Mouse (Mus musculus) layer of hippocampus, postnatal 25 days (tissue): ENCODE results near the gene Cyp8b1. TPM values are rescaled to one million over a fixed set of nuclear protein-coding genes. Genes with fewer than 3 reads are reported as not detected.

Source experiments
- DNase-seq, 2 experiments: peaks; one replicate each; pipeline ENCODE4 v3.0.0; 2022; ENCODE audit warnings: mixed read lengths in 2 of 2, low spot score in 1 of 2; ENCODE audit errors: extremely low spot score in 1 of 2
- total RNA-seq, 2 experiments: library from RNA; stranded (reverse); gene quantifications; 2 replicates each; pipeline ENCODE4 v1.2.3; 2021

Gene Cyp8b1
- not detected for total RNA-seq

DNA sequence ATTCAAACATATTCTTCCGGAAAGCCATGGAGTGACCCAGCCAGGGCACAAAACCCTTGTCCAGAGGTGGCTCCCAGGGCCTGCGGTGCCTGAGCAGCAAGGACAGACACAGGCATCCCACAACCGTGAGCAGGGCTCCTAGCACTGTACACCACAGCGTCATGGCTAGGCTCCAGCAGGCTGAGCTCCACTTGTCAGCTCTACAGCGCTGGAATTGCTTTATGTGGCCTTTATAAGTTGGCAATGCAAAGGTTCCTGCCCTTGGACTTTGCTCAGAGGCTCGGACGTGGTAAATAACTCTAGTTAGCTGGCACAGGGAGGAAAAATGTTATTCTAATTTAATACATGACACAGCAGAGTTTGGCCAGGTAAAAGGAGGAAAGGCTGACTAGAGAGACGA lies at the start of gene Cyp8b1:
TSS of gene Cyp8b1 (minus strand) at position 204 of the 400 bp plus-strand sequence.
- DNase-seq: no peak

- no peak for DNase-seq
Measured at GRCm38 (mm10) chr9:121964941-121965340, 48.8 kb upstream of the Cyp8b1 start.

DNA sequence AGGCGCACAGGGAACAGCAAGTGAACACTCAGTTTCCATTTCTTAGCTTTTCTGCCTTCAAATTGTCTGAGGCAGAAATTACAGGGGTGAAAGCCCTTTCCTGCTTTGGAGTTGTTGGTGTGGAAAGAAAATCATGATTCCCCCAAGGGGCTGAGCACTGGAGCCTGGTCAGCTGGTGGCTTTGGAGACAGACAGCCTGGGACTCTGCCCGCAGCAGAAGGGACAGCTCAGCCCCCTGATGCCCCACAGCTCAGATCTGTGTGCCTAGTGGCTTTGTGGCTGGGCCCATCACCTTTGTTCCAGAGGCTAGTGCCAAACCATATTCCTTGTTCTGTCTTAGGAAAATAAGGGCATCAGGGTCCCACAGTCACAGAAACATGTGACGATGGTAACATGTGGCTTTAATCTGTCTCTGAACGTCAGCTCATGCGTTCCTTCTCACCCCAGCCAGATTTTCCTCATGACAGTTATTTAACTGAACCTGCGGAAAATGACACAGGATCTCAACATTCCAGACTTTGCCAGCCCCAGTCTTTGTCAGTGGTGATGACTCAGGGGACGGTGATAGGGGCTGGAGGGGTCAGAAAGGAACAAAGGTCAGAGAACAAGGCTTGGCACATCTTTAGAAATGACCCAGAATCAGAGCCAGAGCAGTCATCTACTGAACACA lies 44.0 kb upstream of the Cyp8b1 start:
- no peak for DNase-seq

DNA sequence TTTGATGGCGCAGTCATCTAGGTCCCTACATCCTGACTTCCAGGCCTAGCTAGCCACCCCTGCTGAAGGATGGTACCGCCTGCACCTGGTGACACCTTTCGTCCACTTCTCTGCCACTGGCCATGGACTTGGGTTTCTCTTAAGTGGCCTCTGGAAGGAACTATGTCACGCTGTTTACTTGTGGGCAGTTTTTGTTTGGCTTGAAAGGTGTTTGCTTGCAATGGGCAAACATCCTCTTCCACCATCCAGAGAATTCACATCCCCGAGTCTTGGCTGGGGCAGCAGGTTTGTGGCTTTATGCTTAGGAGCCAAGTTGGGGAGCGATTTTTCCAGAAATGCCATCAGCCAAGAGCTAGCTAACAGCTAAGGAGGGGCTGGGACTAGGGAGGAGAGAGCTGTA lies 36.5 kb upstream of the Cyp8b1 start:
- DNase-seq: no peak

DNA sequence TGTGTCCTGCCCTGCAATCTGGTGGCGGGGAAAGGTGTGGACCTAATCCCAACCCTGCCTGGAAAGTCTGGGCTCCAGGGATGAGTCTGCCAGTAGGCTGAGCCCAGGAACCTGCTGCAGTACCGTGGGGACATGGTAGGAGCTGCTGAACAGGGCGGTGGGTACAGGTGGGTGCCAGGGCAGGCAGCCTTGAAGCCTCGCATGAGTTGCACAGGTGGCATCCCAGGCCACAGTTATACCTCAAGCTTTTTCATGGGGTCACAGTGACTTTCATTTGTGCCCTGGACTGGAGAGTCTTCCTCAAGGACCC lies 35.0 kb upstream of the Cyp8b1 start:
- no peak for DNase-seq

DNA sequence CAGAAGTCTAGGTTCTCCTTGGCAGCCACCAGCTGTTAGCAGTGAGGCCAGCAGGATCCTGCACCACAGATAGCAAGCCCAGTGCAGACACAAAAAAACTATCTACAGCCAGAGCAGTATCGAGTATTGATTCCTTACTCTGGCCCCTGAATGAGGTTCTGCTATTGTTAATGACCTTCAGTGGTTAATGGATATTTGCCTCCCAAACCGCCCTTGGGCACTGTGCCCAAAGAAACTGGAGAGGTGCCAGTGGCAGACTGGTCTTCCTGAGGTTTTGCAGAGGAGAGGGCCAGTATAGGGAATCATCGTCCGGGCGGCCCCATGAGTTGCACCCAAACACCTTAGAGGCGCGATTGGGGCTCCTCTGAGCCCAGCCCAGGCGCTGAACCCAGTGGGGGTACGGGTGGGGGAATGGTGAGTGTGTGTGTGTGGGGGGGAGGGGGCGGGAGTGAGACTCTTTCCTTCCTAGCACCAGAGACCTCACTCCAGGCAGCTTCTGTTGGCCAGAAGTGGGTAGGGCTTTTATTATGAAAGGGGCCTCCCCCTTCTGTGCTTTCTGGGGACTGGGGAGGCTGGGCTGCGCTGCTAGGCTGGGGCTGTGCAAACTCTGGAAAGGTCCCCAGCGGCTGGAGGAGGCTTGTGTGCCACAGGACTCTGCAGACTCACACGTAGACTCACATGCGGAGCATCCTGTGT lies 34.5 kb upstream of the Cyp8b1 start, which contains the start of gene Fam198a:
TSS of gene Fam198a (plus strand) at position 571 of the 696 bp plus-strand sequence.
- DNase-seq: peak in 1 of 2 experiments; percentile 59

DNA sequence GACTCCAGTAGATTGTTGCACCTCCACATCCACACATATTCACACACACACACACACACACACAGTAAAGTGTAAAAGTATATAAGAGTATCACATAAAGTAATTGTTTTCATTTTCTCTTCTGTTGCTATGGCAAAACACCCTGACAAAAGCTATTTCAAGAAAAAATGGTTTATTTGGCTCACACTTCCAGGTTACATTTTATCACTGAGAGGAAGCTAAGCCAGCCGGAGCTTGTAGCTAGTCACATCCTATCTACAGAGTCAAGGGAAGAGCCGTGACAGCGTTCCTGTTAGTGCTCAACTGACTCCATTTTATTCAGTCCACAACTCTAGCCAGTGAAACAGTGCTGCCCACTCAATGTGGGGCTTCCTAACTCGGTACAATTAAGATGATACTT lies 32.3 kb upstream of the Cyp8b1 start:
- DNase-seq: no peak

DNA sequence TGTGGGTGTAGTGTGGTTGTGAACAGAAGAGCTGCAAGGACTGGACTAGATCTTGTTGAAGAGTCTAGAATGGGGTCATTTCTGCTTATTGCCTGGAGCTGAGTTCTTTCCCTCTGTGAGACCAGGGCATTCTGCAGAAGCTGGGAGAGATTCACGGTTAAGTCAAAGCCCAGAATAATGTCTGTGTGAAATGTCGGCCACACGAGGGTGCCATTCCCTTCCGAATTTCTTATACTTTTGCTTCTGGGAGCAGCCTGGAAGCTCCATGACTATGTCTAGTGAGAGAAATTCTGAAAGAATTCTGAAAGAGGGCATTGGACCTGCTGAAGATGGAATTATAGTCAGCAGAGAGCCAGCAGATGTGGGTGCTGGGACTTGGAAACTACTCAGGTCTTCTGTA lies 31.7 kb upstream of the Cyp8b1 start:
- DNase-seq: peak; percentile 46 to 79

DNA sequence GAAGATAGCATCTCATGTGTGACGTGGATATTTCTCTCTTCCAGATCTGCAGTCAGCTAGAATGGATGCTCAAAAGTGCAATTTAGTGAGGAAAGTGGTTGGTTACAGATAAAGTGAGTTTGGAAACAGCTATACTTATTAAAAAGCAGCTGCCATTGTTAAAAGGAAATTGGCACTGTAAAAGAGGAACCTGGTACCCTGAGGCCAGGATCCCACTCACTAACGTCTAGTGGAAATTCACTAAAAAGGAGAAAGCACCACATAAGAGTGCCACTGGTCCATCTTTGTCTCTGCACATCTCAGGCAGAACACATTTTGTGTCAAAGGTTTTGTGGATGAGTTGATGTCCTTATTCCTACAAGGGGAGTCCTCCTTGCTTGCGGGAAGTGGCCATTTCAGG lies 27.5 kb upstream of the Cyp8b1 start:
- DNase-seq: no peak

- DNase-seq: no peak
Measured at GRCm38 (mm10) chr9:121943005-121943404, 26.9 kb upstream of the Cyp8b1 start.

DNA sequence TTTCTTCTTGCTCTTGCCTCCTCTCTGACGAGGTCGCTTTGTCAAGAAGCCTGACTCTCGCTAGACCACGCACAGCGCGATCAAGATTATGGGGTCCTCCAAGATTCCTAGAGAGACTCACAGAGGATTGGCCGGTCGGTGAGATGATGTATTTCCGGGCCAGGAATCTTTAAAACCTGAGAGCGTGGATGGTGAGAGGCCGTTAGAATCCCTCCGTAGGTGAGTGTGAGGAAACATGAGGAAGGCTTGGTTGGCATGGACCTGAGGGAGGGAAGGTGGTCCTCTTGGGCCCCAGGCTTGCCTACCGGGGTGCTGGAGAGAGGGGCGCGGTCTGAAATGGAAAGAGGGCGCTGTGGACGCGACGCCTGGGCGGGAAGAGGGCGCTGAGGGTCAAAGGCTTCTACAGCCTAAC lies 21.8 kb upstream of the Cyp8b1 start:
- DNase-seq: no peak

- no peak for DNase-seq
Measured at GRCm38 (mm10) chr9:121937451-121937864, 21.4 kb upstream of the Cyp8b1 start.

DNA sequence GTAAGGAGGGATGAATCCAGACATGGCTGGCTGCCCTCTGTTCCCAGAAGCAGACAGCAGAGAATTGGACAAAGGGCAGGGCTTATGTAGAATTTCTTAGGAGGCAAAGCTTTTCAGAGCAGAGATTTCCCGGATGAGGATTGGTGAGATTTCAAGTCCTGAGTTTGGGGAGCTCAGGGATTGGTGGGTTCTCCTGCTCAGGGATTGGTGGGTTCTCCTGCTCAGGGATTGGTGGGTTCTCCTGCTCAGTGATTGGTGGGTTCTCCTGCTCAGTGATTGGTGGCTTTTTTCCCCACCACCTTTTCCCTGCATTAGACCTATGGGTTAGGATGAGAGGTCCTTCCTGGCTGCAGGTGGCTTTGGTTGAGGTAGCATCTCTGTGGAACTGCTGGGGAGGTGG lies 20.8 kb upstream of the Cyp8b1 start:
- DNase-seq: no peak

DNA sequence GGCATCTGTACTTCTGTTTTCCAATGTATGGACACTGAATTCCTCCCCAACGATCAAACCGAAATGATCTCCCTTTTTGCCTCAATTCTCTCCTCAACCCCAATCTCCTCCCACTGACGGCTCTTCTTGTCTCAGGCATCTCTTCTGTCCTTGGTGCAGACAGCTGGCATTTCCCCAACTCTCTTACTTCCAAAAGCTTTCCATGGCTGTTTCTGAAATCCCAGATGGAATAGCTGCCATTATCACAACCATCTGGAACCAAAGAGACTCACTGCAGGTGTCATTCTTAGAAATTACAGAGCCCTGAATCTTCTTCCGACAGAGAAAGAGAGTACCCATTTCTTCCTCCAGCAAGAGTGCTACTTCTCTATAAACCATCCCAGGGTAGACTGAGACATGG lies 18.8 kb upstream of the Cyp8b1 start:
- DNase-seq: no peak

GRCm38 (mm10) chr9:121928498-121928897 lies 12.4 kb upstream of the Cyp8b1 start:
- peak in 1 of 2 experiments; percentile 68 for DNase-seq

DNA sequence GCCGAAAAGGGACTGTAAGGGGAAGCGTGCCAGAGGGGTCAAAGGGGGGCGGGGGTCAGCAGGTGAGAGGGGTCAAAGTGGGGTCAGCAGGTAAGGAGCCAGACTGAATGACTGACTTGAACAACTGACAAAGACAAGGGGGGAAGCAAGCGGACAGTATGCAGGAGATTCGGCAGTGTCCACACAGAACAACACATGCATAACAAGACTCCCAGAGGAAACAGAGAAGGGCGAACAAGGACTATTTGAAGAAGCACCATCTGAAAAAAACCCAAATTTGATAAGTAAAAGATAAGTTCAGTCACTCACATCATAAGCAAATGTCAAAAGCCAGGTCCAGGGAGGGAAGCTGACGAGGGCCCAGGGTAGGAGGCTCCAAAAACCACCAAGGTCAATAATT lies 11.6 kb upstream of the Cyp8b1 start:
- no peak for DNase-seq

DNA sequence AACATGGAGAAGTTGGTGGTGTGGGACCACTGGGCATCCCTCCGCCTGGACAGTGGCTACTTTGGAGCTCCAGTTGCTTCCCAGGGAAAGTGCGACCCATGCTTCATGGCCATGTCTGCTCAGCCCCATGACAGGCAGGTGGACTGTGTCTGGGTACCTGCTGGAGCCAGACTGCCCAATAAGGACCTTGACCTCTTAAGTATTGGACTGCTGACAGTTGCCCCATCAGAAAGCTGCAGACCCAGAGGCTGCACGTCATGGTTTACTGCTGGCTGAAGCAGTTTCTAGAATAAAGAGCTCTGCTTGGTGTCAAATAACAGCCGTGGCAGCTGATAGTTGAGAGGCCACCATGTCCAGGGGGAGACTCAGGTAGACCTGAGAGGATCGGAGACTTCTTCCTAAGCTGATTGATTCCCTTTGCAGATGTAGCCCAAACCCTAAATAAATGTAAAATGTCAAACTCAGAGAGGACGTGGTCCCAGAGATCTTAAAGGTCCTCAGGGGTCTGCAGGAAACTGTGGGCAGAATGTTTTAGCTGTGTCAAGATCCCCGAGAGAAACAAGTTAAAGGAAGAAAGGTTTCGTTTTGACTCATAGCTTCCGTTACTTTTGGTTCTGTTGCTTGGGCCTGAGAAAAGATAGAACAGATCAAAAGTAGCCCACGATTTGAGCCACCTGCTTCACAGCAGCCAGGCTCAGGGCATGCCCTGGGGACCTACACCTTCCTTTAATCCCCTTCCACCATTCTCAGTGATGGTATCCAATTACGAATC lies 10.7 kb upstream of the Cyp8b1 start:
- DNase-seq: no peak

- DNase-seq: no peak
Measured at GRCm38 (mm10) chr9:121925959-121926358, 9.9 kb upstream of the Cyp8b1 start.

DNA sequence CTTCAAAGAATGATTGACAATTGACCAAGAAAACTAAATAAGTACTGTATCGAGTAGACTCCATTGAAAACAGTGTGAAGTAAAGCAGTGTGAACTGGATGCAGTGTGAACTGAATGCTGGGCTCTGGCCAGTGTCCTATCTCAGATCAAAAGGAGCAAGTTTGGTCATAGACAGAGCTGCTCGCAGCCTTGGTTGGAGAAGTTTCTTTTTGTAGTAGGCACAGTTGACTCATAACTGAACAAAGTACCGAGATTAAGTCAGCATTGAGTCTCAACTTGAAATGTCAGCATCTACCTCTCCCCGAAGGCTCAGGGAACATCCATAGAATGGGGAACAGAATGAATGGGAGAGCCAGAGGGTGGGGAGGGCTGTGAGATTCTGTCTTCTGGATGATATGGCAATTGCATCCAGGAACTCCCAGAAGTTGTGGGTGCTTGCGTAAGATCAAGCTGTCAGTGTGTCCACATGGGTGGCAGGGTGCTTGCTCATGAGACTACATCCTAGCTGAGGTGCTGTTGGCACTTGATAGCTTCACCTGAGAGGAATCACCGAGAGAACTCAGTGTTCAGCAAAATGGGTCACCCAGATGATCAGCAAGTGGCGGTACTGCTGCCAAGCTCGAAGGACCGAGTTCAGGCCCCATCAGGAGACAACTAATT lies 8.9 kb upstream of the Cyp8b1 start:
- no peak for DNase-seq

- no peak for DNase-seq
Measured at GRCm38 (mm10) chr9:121923906-121924305, 7.8 kb upstream of the Cyp8b1 start.

GRCm38 (mm10) chr9:121923443-121923842 lies 7.3 kb upstream of the Cyp8b1 start:
- DNase-seq: no peak
